Mouse (Mus musculus) midbrain, embryonic 10.5 days (tissue): ENCODE data around the gene Als2. TPM values are rescaled to one million over a fixed set of nuclear protein-coding genes. Genes with fewer than 3 reads are reported as not detected.

Experiments
- DNase-seq: peaks from one replicate; pipeline ENCODE4 v3.0.0-alpha.2; 2017; ENCODE audit warnings: low spot score
- H3K27ac ChIP-seq: fragments of 300-500 bp; sonication (generic); replicated peaks from 2 replicates; pipeline ENCODE4 v1.5.1; 2016; ENCODE audit warnings: mild to moderate bottlenecking
- H3K27me3 ChIP-seq: fragments of 300-500 bp; sonication (generic); 2 replicates; pipeline ENCODE4 v1.6.1; 2016; ENCODE audit warnings: low read depth, mild to moderate bottlenecking; ENCODE audit not compliant: poor library complexity, severe bottlenecking
- H3K36me3 ChIP-seq: fragments of 300-500 bp; sonication (generic); 2 replicates; pipeline ENCODE4 v1.6.1; 2016; ENCODE audit warnings: mild to moderate bottlenecking, moderate library complexity
- H3K4me1 ChIP-seq: fragments of 300-500 bp; sonication (generic); 2 replicates; pipeline ENCODE4 v1.6.1; 2016
- H3K4me3 ChIP-seq: fragments of 300-500 bp; sonication (generic); 2 replicates; pipeline ENCODE4 v1.5.1; 2016; ENCODE audit warnings: mild to moderate bottlenecking, moderate library complexity
- H3K9me3 ChIP-seq: fragments of 300-500 bp; sonication (generic); replicated peaks from 2 replicates; pipeline ENCODE4 v1.6.1; 2016; ENCODE audit warnings: mild to moderate bottlenecking
- WGBS: fragments of 180-500 bp; shearing (Covaris S2); methylation state at CpG from one replicate; pipeline ENCODE4 v1.1.7; 2016; 5-methylcytosine and 5-hydroxymethylcytosine counted together
- polyA plus RNA-seq: library from polyadenylated mRNA; unstranded; fragments of >200 nt; fragmentation: Nextera tagmentation; extraction: Ambion mirVana; gene quantifications from 2 replicates; pipeline ENCODE4 v1.2.1, GENCODE M21; 2016

The Als2 gene
- polyA plus RNA-seq, 1 experiment from 2014 or later = 14.0 TPM

- Histone ChIP-seq H3K27ac (no peak overlapping the region), H3K4me3 (no peak overlapping the region), H3K36me3 (peaks cover 6% of the 10 kb centered on the region), H3K27me3 (peaks cover 12% of the 10 kb centered on the region; the same call in 1 of the 2 replicates), H3K4me1 (peaks cover 24% of the 10 kb centered on the region), H3K9me3 (no peaks in the 10 kb centered on the region)
- WGBS = 87% methylated on average over 7 of the region's 7 CpGs
- no peak for DNase-seq
These were observed 78.5 kb downstream of the Als2 start for GRCm38 (mm10) chr1:59158498-59158897.

GRCm38 (mm10) chr1:59157846-59158245 lies 79.2 kb downstream of the Als2 start:
- no peaks in the 10 kb centered on the region for H3K9me3 ChIP-seq
- H3K27me3 ChIP-seq = 0 out of 2 replicates have a peak, but pooled peaks cover 6% of the 10 kb centered on the region
- 92% methylated on average over 4 of the region's 4 CpGs for WGBS
- H3K27ac ChIP-seq = no peak overlapping the region
- H3K4me3 ChIP-seq = no peak overlapping the region
- H3K36me3 ChIP-seq = no peaks in the 10 kb centered on the region
- peaks cover 17% of the 10 kb centered on the region for H3K4me1 ChIP-seq
- no peak for DNase-seq

GRCm38 (mm10) chr1:59152346-59152745 lies 84.7 kb downstream of the Als2 start:
- no peak for DNase-seq
- Histone ChIP-seq H3K27ac (no peak overlapping the region), H3K9me3 (no peaks in the 10 kb centered on the region), H3K27me3 (no peaks in the 10 kb centered on the region), H3K4me1 (no peaks in the 10 kb centered on the region), H3K36me3 (no peaks in the 10 kb centered on the region), H3K4me3 (no peak overlapping the region)
- WGBS = 74% methylated on average over 4 of the region's 4 CpGs

- no peak for DNase-seq
- no peak overlapping the region for H3K27ac ChIP-seq
- 86% methylated on average over 5 of the region's 5 CpGs for WGBS
These were observed 86.5 kb downstream of the Als2 start for GRCm38 (mm10) chr1:59150542-59150941.

GRCm38 (mm10) chr1:59144543-59144942 lies 92.5 kb downstream of the Als2 start:
- DNase-seq = no peak
- H3K27me3 ChIP-seq = no peaks in the 10 kb centered on the region
- WGBS = 81% methylated on average over 10 of the region's 10 CpGs

More at GRCm38 (mm10) chr1:59150542-59150941, 86.5 kb downstream of the Als2 start:
- Histone ChIP-seq H3K27me3 (no peaks in the 10 kb centered on the region), H3K4me3 (no peak overlapping the region), H3K9me3 (no peaks in the 10 kb centered on the region), H3K36me3 (no peaks in the 10 kb centered on the region), H3K4me1 (no peaks in the 10 kb centered on the region)

GRCm38 (mm10) chr1:59142809-59143208 lies 94.2 kb downstream of the Als2 start:
- Histone ChIP-seq H3K27me3 (no peaks in the 10 kb centered on the region), H3K27ac (no peak overlapping the region), H3K4me1 (no peaks in the 10 kb centered on the region), H3K36me3 (no peaks in the 10 kb centered on the region), H3K9me3 (0 out of 2 replicates have a peak, but pooled peaks cover 7% of the 10 kb centered on the region), H3K4me3 (no peak overlapping the region)
- DNase-seq = peak; percentile 54

More at GRCm38 (mm10) chr1:59144543-59144942, 92.5 kb downstream of the Als2 start:
- H3K4me3 ChIP-seq = no peak overlapping the region
- H3K27ac ChIP-seq = no peak overlapping the region
- no peaks in the 10 kb centered on the region for H3K36me3 ChIP-seq
- 0 out of 2 replicates have a peak, but pooled peaks cover 7% of the 10 kb centered on the region for H3K9me3 ChIP-seq
- no peaks in the 10 kb centered on the region for H3K4me1 ChIP-seq

GRCm38 (mm10) chr1:59134419-59134818 lies 102.6 kb downstream of the Als2 start:
- DNase-seq = no peak
- no peak overlapping the region for H3K4me3 ChIP-seq
- H3K27me3 ChIP-seq = no peaks in the 10 kb centered on the region
- H3K27ac ChIP-seq = no peak overlapping the region
- 80% methylated on average over 5 of the region's 5 CpGs for WGBS
- H3K36me3 ChIP-seq = no peaks in the 10 kb centered on the region
- no peaks in the 10 kb centered on the region for H3K9me3 ChIP-seq
- no peaks in the 10 kb centered on the region for H3K4me1 ChIP-seq

GRCm38 (mm10) chr1:59128879-59129278 lies 108.2 kb downstream of the Als2 start:
- Histone ChIP-seq H3K4me1 (no peaks in the 10 kb centered on the region), H3K4me3 (no peak overlapping the region), H3K36me3 (no peaks in the 10 kb centered on the region), H3K9me3 (no peaks in the 10 kb centered on the region), H3K27ac (no peak overlapping the region), H3K27me3 (no peaks in the 10 kb centered on the region)
- WGBS = 75% methylated on average over 7 of the region's 7 CpGs
- no peak for DNase-seq

- H3K9me3 ChIP-seq = no peaks in the 10 kb centered on the region
- no peak for DNase-seq
- no peak overlapping the region for H3K27ac ChIP-seq
- H3K27me3 ChIP-seq = no peaks in the 10 kb centered on the region
- H3K4me3 ChIP-seq = no peak overlapping the region
- peaks cover 5% of the 10 kb centered on the region for H3K4me1 ChIP-seq
- WGBS = 84% methylated on average over 5 of the region's 5 CpGs
- H3K36me3 ChIP-seq = no peaks in the 10 kb centered on the region
These were observed 111.5 kb downstream of the Als2 start for GRCm38 (mm10) chr1:59125558-59125957.

GRCm38 (mm10) chr1:59119720-59120457 lies 117.1 kb downstream of the Als2 start, which contains the start of gene Tmem237:
Gene Tmem237 (minus strand): TSS chr1:59120408.
- Histone ChIP-seq H3K9me3 (no peaks in the 10 kb centered on the region), H3K27me3 (no peaks in the 10 kb centered on the region), H3K4me1 (peaks cover 27% of the 10 kb centered on the region), H3K27ac (peak within 1 kb of the TSS; percentile 94), H3K36me3 (peaks cover 18% of the 10 kb centered on the region), H3K4me3 (peak within 1 kb of the TSS; percentile 70)
- DNase-seq = peak; percentile 96
- under 1% methylated on average over 74 of the region's 74 CpGs for WGBS

Other genes starting within 250 kb of the Als2 start
- gene C2cd6, start 142.3 kb downstream of the Als2 start, polyA plus RNA-seq = not detected in 2 replicates
- gene Tmem237, start 116.8 kb downstream of the Als2 start, polyA plus RNA-seq = 52.8 TPM in 2 replicates
- gene Mpp4, start 73.8 kb downstream of the Als2 start, polyA plus RNA-seq = 0.25 and 0.33 TPM in 2 replicates
- 0.77 and 0.82 TPM in 2 replicates for gene Cdk15, start 19.7 kb upstream of the Als2 start, polyA plus RNA-seq
- 5.9 and 8.6 TPM in 2 replicates for gene Fzd7, start 245.2 kb upstream of the Als2 start, polyA plus RNA-seq